Mouse (Mus musculus): ENCODE data around the gene Bbs1.

- TF ChIP-seq GATA1 (IDR thresholded peaks at IDR 0.05; ENCODE audit: low read length) (no peak), TAL1 (IDR thresholded peaks at IDR 0.05; ENCODE audit: low read length) (no peak)
These were observed 58.9 kb downstream of the Bbs1 start for GRCm38 (mm10) chr19:4847490-4847889.

All from erythroblast, embryonic 14.5 days (primary cell).